Mouse (Mus musculus): ENCODE data around the gene Git2. TPM values are rescaled to one million over a fixed set of nuclear protein-coding genes. Genes with fewer than 3 reads are reported as not detected.

The Git2 gene
- total RNA-seq (2014; rRNA removed; ENCODE audit: low replicate concordance) = 37.7 and 53.3 TPM in 2 replicates
- 21.1 and 21.5 TPM in 2 replicates for polyA plus RNA-seq (2015; fragmentation: Nextera tagmentation; extraction: Ambion mirVana)

- Histone ChIP-seq H3K36me3 (replicated peaks; ENCODE audit: control insufficient read depth, insufficient read depth, low read length) (no peaks in the 10 kb centered on the region), H3K27ac (ENCODE audit: low read depth) (peak within 1 kb of the TSS; percentile 92), H3K9me3 (replicated peaks; ENCODE audit: control insufficient read depth, low read length) (no peaks in the 10 kb centered on the region), H3K4me1 (ENCODE audit: control insufficient read depth, insufficient read depth) (peaks cover 26% of the 10 kb centered on the region), H3K4me3 (ENCODE audit: low read depth, low read length) (peak within 1 kb of the TSS; percentile 98), H3K9ac (replicated peaks; ENCODE audit: low read depth, low read length) (peak within 1 kb of the TSS; percentile 95), H3K27me3 (ENCODE audit: control insufficient read depth, insufficient read depth, low read length) (no peaks in the 10 kb centered on the region), H3K4me2 (ENCODE audit: low read depth, low read length) (peak within 1 kb of the TSS; percentile 89)
- under 1% methylated on average over 57 of the region's 63 CpGs for WGBS
- DNase-seq (ENCODE audit: low spot score) (no peak), ATAC-seq (ENCODE audit: insufficient read depth, low read depth) (no peak; the same call in 1 of the 2 replicates)
- no peak for TF ChIP-seq CTCF (IDR thresholded peaks at IDR 0.05; ENCODE audit: low read depth)
- no peak for TF ChIP-seq EP300 (IDR thresholded peaks at IDR 0.05; ENCODE audit: low read depth)
Measured at GRCm38 (mm10) chr5:114775056-114775979, at the start of gene Git2. TSS of gene Git2 (minus strand) at chr5:114775517.

GRCm38 (mm10) chr5:114824197-114824596 lies 48.9 kb upstream of the Git2 start:
- Histone ChIP-seq H3K9me3 (replicated peaks; ENCODE audit: control insufficient read depth, low read length) (0 out of 2 replicates have a peak, but pooled peaks cover 4% of the 10 kb centered on the region), H3K4me3 (ENCODE audit: low read depth, low read length) (0 out of 2 replicates have a peak overlapping the region, but pooled peaks have one; percentile 0)
- 18% methylated on average over 9 of the region's 9 CpGs for WGBS

DNA sequence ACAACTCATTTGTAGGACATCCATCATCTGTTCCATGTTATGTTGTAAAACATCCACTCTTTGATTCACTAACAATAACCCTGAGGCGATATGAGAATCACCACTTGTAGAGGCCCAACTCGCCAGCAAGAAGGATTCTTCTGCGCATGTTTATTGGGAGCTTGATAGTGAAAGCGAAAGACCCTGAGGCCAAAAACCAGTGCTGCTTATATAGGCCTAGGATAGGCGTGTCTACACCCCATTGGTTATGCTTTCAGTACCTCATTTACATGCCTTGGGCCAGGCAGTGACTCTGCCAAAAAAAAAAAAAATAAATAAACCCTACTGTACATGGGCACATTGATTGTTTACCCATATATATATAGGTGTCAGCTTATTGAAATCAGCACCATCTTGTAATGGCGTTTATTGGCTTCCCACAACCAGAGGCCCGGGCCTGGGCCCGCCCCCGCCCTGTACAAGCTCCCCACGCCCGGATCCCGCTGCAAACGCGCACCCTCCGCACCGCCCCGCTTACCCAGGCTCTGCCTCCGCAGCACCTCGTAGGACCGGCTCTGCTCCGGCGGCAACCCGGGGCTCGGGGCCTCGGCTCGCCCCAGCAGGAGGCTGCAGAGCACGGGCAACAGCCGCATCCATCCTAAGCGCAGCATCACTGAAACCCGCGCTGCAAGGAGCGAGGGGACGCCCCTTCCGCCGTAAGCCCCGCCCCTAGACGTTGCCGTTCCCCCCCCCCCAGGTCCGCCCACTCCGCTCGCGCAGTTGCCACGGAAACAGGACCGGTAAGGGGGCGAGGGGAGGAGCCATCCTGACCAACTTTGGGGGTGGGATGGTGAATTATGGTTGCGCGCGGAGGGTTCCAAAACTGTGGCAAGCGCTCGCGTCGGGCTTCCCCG lies 47.7 kb upstream of the Git2 start, which contains the start of gene 1500011B03Rik:
1500011B03Rik (minus strand) TSS at position 673 of the 893 bp plus-strand sequence.
- Histone ChIP-seq H3K9ac (replicated peaks; ENCODE audit: low read depth, low read length) (peak within 1 kb of the TSS; percentile 53), H3K27me3 (ENCODE audit: control insufficient read depth, insufficient read depth, low read length) (no peaks in the 10 kb centered on the region), H3K27ac (ENCODE audit: low read depth) (no peak within 1 kb of the TSS), H3K4me3 (ENCODE audit: low read depth, low read length) (peak within 1 kb of the TSS; percentile 66), H3K9me3 (replicated peaks; ENCODE audit: control insufficient read depth, low read length) (0 out of 2 replicates have a peak, but pooled peaks cover 4% of the 10 kb centered on the region), H3K4me1 (ENCODE audit: control insufficient read depth, insufficient read depth) (peaks cover 8% of the 10 kb centered on the region; the same call in 1 of the 2 replicates), H3K4me2 (ENCODE audit: low read depth, low read length) (peak within 1 kb of the TSS; percentile 96), H3K36me3 (replicated peaks; ENCODE audit: control insufficient read depth, insufficient read depth, low read length) (0 out of 2 replicates have a peak, but pooled peaks cover 3% of the 10 kb centered on the region)
- TF ChIP-seq CTCF (IDR thresholded peaks at IDR 0.05; ENCODE audit: low read depth) (no peak), EP300 (IDR thresholded peaks at IDR 0.05; ENCODE audit: low read depth) (no peak)
- DNase-seq (ENCODE audit: low spot score) = peak; percentile 41
- peak; percentile 84 for ATAC-seq (ENCODE audit: insufficient read depth, low read depth)
- WGBS = 10% methylated on average over 49 of the region's 53 CpGs

More at GRCm38 (mm10) chr5:114824197-114824596, 48.9 kb upstream of the Git2 start:
- no peak for ATAC-seq (ENCODE audit: insufficient read depth, low read depth)
- H3K36me3 ChIP-seq (replicated peaks; ENCODE audit: control insufficient read depth, insufficient read depth, low read length) = 0 out of 2 replicates have a peak, but pooled peaks cover 3% of the 10 kb centered on the region
- peak; percentile 21 for DNase-seq (ENCODE audit: low spot score)
- H3K4me1 ChIP-seq (ENCODE audit: control insufficient read depth, insufficient read depth) = peaks cover 8% of the 10 kb centered on the region; the same call in 1 of the 2 replicates
- H3K9ac ChIP-seq (replicated peaks; ENCODE audit: low read depth, low read length) = no peak overlapping the region
- H3K4me2 ChIP-seq (ENCODE audit: low read depth, low read length) = peak overlapping the region; percentile 15; the same call in 1 of the 2 replicates
- H3K27me3 ChIP-seq (ENCODE audit: control insufficient read depth, insufficient read depth, low read length) = no peaks in the 10 kb centered on the region
- no peak overlapping the region for H3K27ac ChIP-seq (ENCODE audit: low read depth)
- peak; percentile 54 for TF ChIP-seq CTCF (IDR thresholded peaks at IDR 0.05; ENCODE audit: low read depth)
- no peak for TF ChIP-seq EP300 (IDR thresholded peaks at IDR 0.05; ENCODE audit: low read depth)

DNA sequence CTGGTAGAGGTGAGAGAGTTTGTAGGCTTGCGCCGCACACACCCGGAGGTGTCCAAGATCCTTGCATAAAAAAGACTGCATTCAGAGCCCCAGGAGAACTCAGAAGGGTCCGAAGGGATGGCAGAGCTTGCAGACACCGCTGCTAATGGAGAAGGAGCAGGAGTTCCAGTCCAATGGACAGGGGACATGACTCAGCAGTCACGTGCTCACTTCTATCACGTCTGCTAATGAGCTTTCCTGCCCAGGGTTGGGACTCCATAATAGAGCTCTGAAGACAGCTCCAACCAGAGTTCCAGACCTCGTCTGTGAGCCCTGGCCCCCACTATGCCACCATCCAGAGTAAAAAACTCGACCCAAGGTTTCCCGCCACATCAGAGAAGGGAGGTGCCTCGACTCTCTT lies 42.8 kb upstream of the Git2 start:
- WGBS = 76% methylated on average over 10 of the region's 11 CpGs
- Histone ChIP-seq H3K27me3 (ENCODE audit: control insufficient read depth, insufficient read depth, low read length) (no peaks in the 10 kb centered on the region), H3K9me3 (replicated peaks; ENCODE audit: control insufficient read depth, low read length) (peaks cover 9% of the 10 kb centered on the region; the same call in 1 of the 2 replicates), H3K4me2 (ENCODE audit: low read depth, low read length) (no peak overlapping the region), H3K9ac (replicated peaks; ENCODE audit: low read depth, low read length) (no peak overlapping the region), H3K27ac (ENCODE audit: low read depth) (no peak overlapping the region), H3K4me3 (ENCODE audit: low read depth, low read length) (no peak overlapping the region), H3K36me3 (replicated peaks; ENCODE audit: control insufficient read depth, insufficient read depth, low read length) (0 out of 2 replicates have a peak, but pooled peaks cover 3% of the 10 kb centered on the region), H3K4me1 (ENCODE audit: control insufficient read depth, insufficient read depth) (no peaks in the 10 kb centered on the region)
- no peak for ATAC-seq (ENCODE audit: insufficient read depth, low read depth)
- no peak for TF ChIP-seq CTCF (IDR thresholded peaks at IDR 0.05; ENCODE audit: low read depth)
- TF ChIP-seq EP300 (IDR thresholded peaks at IDR 0.05; ENCODE audit: low read depth) = no peak
- DNase-seq (ENCODE audit: low spot score) = no peak
